Mouse (Mus musculus) limb, embryonic 14.5 days (tissue): ENCODE data around the gene Cers6. TPM values are rescaled to one million over a fixed set of nuclear protein-coding genes. Genes with fewer than 3 reads are reported as not detected.
A peak's percentile ranks its signal among the peaks of the same experiment; 100 is the strongest.

Source experiments
- ATAC-seq: fragments of 200-750 bp; cut with Nextera tagmentation; 2 replicates; pipeline ENCODE4 v1.8.0; 2017; ENCODE audit warnings: low read depth, moderate number of reproducible peaks, moderate TSS enrichment; ENCODE audit not compliant: low FRiP score
- DNase-seq: peaks from one replicate; pipeline ENCODE4 v3.0.0-alpha.2; 2015; ENCODE audit warnings: low spot score
- H3K27ac ChIP-seq: fragments of 300-500 bp; sonication (generic); replicated peaks from 2 replicates; pipeline ENCODE4 v1.5.1; 2014; ENCODE audit warnings: low read depth, mild to moderate bottlenecking, low read length, moderate library complexity, mixed read lengths
- H3K27me3 ChIP-seq: fragments of 300-500 bp; sonication (generic); 2 replicates; pipeline ENCODE4 v1.6.1; 2014; ENCODE audit warnings: low read length, mixed read lengths; ENCODE audit not compliant: control insufficient read depth, insufficient read depth
- H3K36me3 ChIP-seq: fragments of 300-500 bp; sonication (generic); 2 replicates; pipeline ENCODE4 v1.6.1; 2014; ENCODE audit warnings: mild to moderate bottlenecking, low read length, moderate library complexity, mixed read lengths; ENCODE audit not compliant: control insufficient read depth, insufficient read depth
- H3K4me1 ChIP-seq: fragments of 300-500 bp; sonication (generic); 2 replicates; pipeline ENCODE4 v1.6.1; 2014; ENCODE audit warnings: antibody characterized with exemption, low read length, mixed read lengths; ENCODE audit not compliant: control insufficient read depth, insufficient read depth
- H3K4me2 ChIP-seq: fragments of 300-500 bp; sonication (generic); replicated peaks from 2 replicates; pipeline ENCODE4 v1.6.1; 2014; ENCODE audit warnings: low read depth, mild to moderate bottlenecking, low read length, moderate library complexity; ENCODE audit not compliant: severe bottlenecking
- H3K4me3 ChIP-seq: fragments of 300-500 bp; sonication (generic); replicated peaks from 2 replicates; pipeline ENCODE4 v1.5.1; 2014; ENCODE audit warnings: low read length
- H3K9ac ChIP-seq: fragments of 300-500 bp; sonication (generic); 2 replicates; pipeline ENCODE4 v1.6.1; 2014; ENCODE audit warnings: mild to moderate bottlenecking, low read depth, low read length, moderate library complexity; ENCODE audit not compliant: severe bottlenecking
- H3K9me3 ChIP-seq: fragments of 300-500 bp; sonication (generic); 2 replicates; pipeline ENCODE4 v1.6.1; 2016; ENCODE audit warnings: low read length; ENCODE audit not compliant: control insufficient read depth
- POLR2A ChIP-seq: fragments of 200-500 bp; IDR thresholded peaks from 2 replicates; pipeline ENCODE4 v1.8.0; 2012; ENCODE audit warnings: inconsistent platforms, mild to moderate bottlenecking, moderate library complexity, borderline replicate concordance; ENCODE audit not compliant: insufficient read depth, insufficient read length; ENCODE audit errors: extremely low read depth
- WGBS: fragments of 180-500 bp; shearing (Covaris S2); extraction: QIAGEN DNeasy Blood & Tissue Kit; methylation state at CpG from one replicate; pipeline ENCODE4 v1.1.7; 2014; 5-methylcytosine and 5-hydroxymethylcytosine counted together
- polyA plus RNA-seq, 2 experiments: library from polyadenylated mRNA; depleted of rRNA in 1 of 2; stranded (reverse) in 1 of 2; unstranded in 1 of 2; fragments of >200 nt; fragmentation: Nextera tagmentation in 1 of 2; extraction: Ambion mirVana in 1 of 2; gene quantifications; 2 replicates each; pipeline versions ENCODE4 v1.2.1 to v1.2.3; 2012 to 2014

The Cers6 gene
- polyA plus RNA-seq, 2 experiments: 10.7 to 30.9 TPM

GRCm38 (mm10) chr2:69015822-69016221 lies 154.6 kb downstream of the Cers6 start:
- DNase-seq: no peak
- TF ChIP-seq POLR2A: no peak
- no peaks in the 10 kb centered on the region for H3K9me3 ChIP-seq
- H3K9ac ChIP-seq: no peak overlapping the region
- ATAC-seq: no peak
- no peak overlapping the region for H3K27ac ChIP-seq
- 78% methylated on average over 5 of the region's 5 CpGs for WGBS
- no peak overlapping the region for H3K4me2 ChIP-seq
- H3K4me3 ChIP-seq: no peak overlapping the region
- H3K27me3 ChIP-seq: no peaks in the 10 kb centered on the region
- peaks cover 2% of the 10 kb centered on the region; the same call in 1 of the 2 replicates for H3K4me1 ChIP-seq
- H3K36me3 ChIP-seq: no peaks in the 10 kb centered on the region

GRCm38 (mm10) chr2:69019026-69019565 lies 157.9 kb downstream of the Cers6 start:
- H3K27ac ChIP-seq: no peak overlapping the region
- H3K4me1 ChIP-seq: peaks cover 4% of the 10 kb centered on the region; the same call in 1 of the 2 replicates
- H3K9ac ChIP-seq: no peak overlapping the region
- no peak for TF ChIP-seq POLR2A
- no peak overlapping the region for H3K4me2 ChIP-seq
- 87% methylated on average over 13 of the region's 13 CpGs for WGBS
- H3K4me3 ChIP-seq: no peak overlapping the region
- no peaks in the 10 kb centered on the region for H3K36me3 ChIP-seq
- H3K9me3 ChIP-seq: no peaks in the 10 kb centered on the region
- no peak for ATAC-seq
- H3K27me3 ChIP-seq: no peaks in the 10 kb centered on the region
- DNase-seq: no peak

GRCm38 (mm10) chr2:69019821-69020489 lies 158.7 kb downstream of the Cers6 start:
- H3K4me3 ChIP-seq: no peak overlapping the region
- H3K4me2 ChIP-seq: no peak overlapping the region
- H3K27ac ChIP-seq: no peak overlapping the region
- H3K36me3 ChIP-seq: no peaks in the 10 kb centered on the region
- ATAC-seq (no peak), DNase-seq (no peak)
- WGBS: 75% methylated on average over 6 of the region's 6 CpGs
- H3K9me3 ChIP-seq: no peaks in the 10 kb centered on the region
- no peaks in the 10 kb centered on the region for H3K27me3 ChIP-seq
- H3K4me1 ChIP-seq: peaks cover 4% of the 10 kb centered on the region; the same call in 1 of the 2 replicates
- H3K9ac ChIP-seq: no peak overlapping the region
- TF ChIP-seq POLR2A: no peak

- DNase-seq (no peak), ATAC-seq (no peak)
- Histone ChIP-seq H3K9me3 (no peaks in the 10 kb centered on the region), H3K4me2 (no peak overlapping the region), H3K36me3 (no peaks in the 10 kb centered on the region), H3K9ac (no peak overlapping the region), H3K4me3 (no peak overlapping the region), H3K4me1 (peaks cover 4% of the 10 kb centered on the region; the same call in 1 of the 2 replicates), H3K27ac (no peak overlapping the region), H3K27me3 (no peaks in the 10 kb centered on the region)
- TF ChIP-seq POLR2A: no peak
- 69% methylated on average over 4 of the region's 4 CpGs for WGBS
Observed at GRCm38 (mm10) chr2:69020636-69021310, 159.5 kb downstream of the Cers6 start.

- ATAC-seq (no peak), DNase-seq (no peak)
- peaks cover 4% of the 10 kb centered on the region; the same call in 1 of the 2 replicates for H3K4me1 ChIP-seq
- TF ChIP-seq POLR2A: no peak
- H3K36me3 ChIP-seq: no peaks in the 10 kb centered on the region
- H3K9me3 ChIP-seq: no peaks in the 10 kb centered on the region
- 9% methylated on average over 4 of the region's 4 CpGs for WGBS
- no peak overlapping the region for H3K9ac ChIP-seq
- no peaks in the 10 kb centered on the region for H3K27me3 ChIP-seq
- H3K27ac ChIP-seq: peak overlapping the region; percentile 3; the same call in 1 of the 2 replicates
- H3K4me2 ChIP-seq: no peak overlapping the region
- H3K4me3 ChIP-seq: no peak overlapping the region
Observed at GRCm38 (mm10) chr2:69021516-69021915, 160.3 kb downstream of the Cers6 start.
